Mouse (Mus musculus) bone marrow macrophage, adult 2 months (primary cell): ENCODE data around the gene Abcc10.

Experiments used
- CTCF ChIP-seq: IDR thresholded peaks from 2 replicates; pipeline ENCODE4 v1.5.1; 2012; ENCODE audit warnings: low read depth, mild to moderate bottlenecking, low read length, moderate library complexity
- POLR2A ChIP-seq: IDR thresholded peaks from 2 replicates; pipeline ENCODE4 v1.6.1; 2012; ENCODE audit warnings: mild to moderate bottlenecking, low read depth, low read length, borderline replicate concordance

DNA sequence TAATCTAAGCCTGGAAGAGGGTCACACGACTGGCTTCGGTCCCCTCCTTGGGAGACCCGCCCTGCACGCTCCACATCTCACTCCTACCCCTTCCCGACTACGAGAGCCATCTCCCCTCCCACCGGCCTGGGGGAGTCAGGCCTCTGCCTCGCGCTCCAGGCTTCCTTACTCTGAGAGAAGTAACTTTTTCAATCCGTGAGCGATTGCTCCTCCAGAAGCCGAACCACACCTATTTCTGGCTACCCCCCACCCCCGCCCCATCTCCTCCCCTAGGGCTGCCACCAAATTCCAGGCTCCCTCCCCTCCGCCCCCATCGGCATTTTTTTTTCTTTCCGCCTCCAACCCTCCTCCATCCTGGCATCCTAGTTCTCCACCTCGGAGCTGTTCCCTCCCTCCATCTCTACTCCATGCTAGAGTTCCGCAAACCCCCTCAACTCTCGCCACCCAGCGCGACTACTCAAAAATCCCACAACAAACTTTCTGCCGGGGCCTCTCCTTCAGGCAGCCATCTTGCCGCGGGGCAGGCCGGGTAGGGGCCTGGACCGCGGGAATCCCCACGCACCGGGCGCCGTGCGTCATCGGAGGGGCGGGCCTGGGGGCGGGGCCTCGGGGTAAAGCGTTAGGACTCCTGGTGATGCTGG lies 45.5 kb downstream of the Abcc10 start, which contains the start of gene Tjap1:
- TF ChIP-seq POLR2A, result peak; percentile 64; the same call in 1 of the 2 replicates
- TF ChIP-seq CTCF, result no peak
